13 mouse cellular contexts compared by ENCODE assay signal in the genomic region with DNA sequence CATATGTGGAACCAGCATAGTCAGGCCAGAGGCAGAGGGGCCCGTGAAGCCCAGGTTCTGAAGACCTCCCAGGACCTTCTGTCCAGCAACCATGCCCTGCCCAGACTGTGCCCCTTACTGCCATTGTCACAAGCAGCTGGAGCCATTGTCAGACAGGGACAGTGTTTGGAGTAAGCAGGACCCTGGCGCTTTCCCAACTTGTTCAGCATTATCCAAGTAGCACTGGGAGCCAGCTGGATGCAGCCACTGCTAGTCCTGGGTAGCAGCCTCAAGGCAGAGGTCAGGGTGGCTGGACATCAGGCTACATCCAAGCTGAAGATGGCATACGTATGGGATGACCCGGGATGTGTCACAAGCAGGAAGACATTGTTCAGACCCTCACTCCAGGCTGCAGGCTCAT.
"Had no signal": no experiment of that assay in that cellular context is flagged by ENCODE, and none has a peak within 500 bp of the region (broad histone marks: within the 10 kb centered on the region; RNA-seq: fewer than 3 reads in every experiment).

No protein-coding gene starts in this region.

- DNase-seq: kidney, postnatal 10 days; kidney, postnatal 4 days; liver, embryonic 13.5 days; liver, postnatal 0 days; thymus, postnatal 4 days had no signal

- H3K9ac ChIP-seq: liver, embryonic 13.5 days; liver, postnatal 0 days; midbrain, embryonic 15.5 days; neural tube, embryonic 12.5 days had no signal

- H3K9me3 ChIP-seq: limb, embryonic 10.5 days; liver, embryonic 13.5 days; megakaryocyte, embryonic 14.5 days; midbrain, embryonic 15.5 days; neural tube, embryonic 12.5 days had no signal

- H3K4me2 ChIP-seq: liver, embryonic 13.5 days; midbrain, embryonic 11.5 days; midbrain, embryonic 15.5 days; neural tube, embryonic 12.5 days had no signal

- ATAC-seq: liver, postnatal 0 days; midbrain, embryonic 15.5 days had no signal

- H3K27ac ChIP-seq: layer of hippocampus, adult 2 months; limb, embryonic 10.5 days; liver, embryonic 13.5 days; macrophage; midbrain, embryonic 15.5 days; neural tube, embryonic 12.5 days; stomach, postnatal 0 days had no signal

- H3K4me1 ChIP-seq: limb, embryonic 10.5 days; liver, embryonic 13.5 days; midbrain, embryonic 15.5 days; neural tube, embryonic 12.5 days had no signal

- H3K36me3 ChIP-seq: limb, embryonic 10.5 days; liver, embryonic 13.5 days; midbrain, embryonic 15.5 days; neural tube, embryonic 12.5 days had no signal

- H3K4me3 ChIP-seq: layer of hippocampus, adult 2 months; limb, embryonic 10.5 days; liver, embryonic 13.5 days; megakaryocyte, embryonic 14.5 days; midbrain, embryonic 15.5 days; neural tube, embryonic 12.5 days had no signal

- H3K27me3 ChIP-seq: liver, embryonic 13.5 days; midbrain, embryonic 15.5 days; neural tube, embryonic 12.5 days had no signal
